Mouse (Mus musculus) left cerebral cortex, postnatal 14 days (tissue): ENCODE measurements around the gene Lmo1. TPM values are rescaled to one million over a fixed set of nuclear protein-coding genes. Genes with fewer than 3 reads are reported as not detected.
A peak's percentile ranks its signal among the peaks of the same experiment; 100 is the strongest.

Source experiments
- DNase-seq, 2 experiments: peaks; one replicate each; pipeline ENCODE4 v3.0.0; 2021 to 2022; ENCODE audit warnings: low spot score in 2 of 2, mixed read lengths in 1 of 2
- intact Hi-C: fragments of 180-260 bp; cut with DNase I; formaldehyde crosslinking; loops from one replicate; pipeline ENCODE4 v1.15.1; 2025
- total RNA-seq, 2 experiments: library from RNA; stranded (reverse); gene quantifications; 2 replicates each; pipeline ENCODE4 v1.2.3; 2021

The Lmo1 gene
- total RNA-seq, 2 experiments from 2014 or later: 14.6 to 17.5 TPM

DNA sequence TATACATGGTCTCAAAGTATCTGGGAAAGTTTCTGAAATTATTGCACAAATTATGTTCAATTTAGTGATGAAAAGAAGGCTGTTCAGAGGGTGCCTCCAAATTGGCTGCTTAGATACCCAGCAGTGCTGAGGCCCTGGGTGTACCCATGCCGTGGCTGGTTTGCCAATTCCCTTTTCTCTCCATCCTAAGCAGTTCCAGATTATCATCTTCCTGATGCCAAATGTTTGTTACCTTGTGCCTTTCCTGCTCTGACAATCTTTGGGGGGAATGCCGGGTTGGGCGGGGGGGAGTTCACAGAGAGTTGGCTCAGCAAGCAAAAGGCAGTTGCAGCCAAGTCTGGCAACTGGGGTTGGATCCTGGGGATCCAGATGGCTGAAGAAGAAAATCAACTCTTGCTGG is 1.7 kb upstream of the Lmo1 start:
- intact Hi-C loops: no loop called here
- no peak for DNase-seq

DNA sequence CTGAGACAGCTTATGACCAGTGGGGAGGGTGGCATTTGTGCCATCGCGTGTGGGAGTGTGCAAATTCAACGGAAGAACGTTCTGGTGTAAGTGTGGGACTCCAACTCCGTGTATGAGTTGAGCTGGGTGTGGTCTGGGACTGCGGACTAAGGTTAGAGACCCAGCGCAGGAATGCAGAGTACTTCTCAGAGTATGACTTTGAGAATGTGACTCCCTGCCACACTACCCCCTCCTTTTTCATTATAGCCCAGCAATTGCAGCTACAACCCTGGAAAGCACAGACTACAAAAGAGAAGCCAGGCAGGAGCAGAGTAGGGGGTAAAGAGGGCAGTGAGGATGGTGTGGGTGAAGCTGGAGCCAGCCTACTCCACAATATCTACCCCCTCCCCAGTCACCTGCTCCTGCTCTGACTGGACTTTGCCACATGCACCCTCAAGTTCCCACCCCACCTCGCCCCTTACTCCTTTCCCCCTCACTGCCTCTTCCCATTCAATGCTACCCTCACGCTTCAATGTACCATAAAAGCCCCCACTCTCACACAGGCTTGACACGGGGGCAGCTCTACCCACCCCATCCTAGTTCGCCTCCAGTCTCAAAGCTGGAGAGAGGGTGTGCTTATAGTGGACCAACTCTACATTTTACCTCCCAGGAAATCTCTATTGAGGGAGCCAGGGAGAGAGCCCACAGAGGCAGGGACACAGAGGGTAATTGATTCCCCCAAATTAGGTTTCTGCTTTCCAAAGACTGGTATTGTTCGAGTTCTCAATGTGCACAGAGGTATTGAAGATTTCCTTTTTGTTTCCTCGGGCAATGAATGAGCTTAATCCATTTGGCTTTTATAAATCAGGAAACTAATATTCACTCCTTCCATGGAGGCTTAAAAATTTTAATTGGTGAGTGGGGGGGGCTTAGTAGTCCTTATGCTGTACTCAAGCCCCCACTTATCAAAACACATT is 941 bp upstream of the Lmo1 start:
- intact Hi-C loops: no loop called here
- DNase-seq: no peak

DNA sequence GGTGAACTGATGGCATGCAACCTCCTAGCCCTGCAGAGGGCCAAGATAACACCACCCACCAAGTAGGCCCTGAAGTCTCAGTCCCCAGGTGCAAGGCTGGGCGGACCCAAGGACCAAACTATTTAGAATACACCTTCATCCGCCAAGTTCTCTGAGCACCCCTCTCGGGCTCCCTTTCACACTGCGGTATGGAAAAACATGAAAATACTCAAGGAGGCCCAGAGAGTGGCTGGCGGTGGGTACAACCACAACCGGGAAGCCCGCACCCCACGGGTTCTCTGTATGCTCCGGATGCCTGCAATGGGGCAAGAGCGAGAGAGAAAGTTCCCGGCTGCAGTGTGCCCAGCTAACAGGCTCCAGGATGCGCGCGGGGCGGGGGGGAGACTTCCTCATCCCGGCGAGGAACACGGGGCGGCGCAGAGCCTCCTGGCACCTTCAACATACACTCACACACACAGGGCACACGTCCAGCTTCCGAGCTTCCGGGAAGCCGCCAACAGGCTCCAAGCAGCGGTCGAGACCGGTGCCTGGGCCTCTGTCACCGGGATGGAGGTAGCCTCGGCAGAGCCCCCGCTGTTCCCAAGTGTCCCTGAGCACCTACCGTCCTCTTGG is 564 bp downstream of the Lmo1 start:
- intact Hi-C loops: loop anchor here (5.0 kb wide), 1 partner anchor 77 kb away; no protein-coding TSS in a partner anchor

DNA sequence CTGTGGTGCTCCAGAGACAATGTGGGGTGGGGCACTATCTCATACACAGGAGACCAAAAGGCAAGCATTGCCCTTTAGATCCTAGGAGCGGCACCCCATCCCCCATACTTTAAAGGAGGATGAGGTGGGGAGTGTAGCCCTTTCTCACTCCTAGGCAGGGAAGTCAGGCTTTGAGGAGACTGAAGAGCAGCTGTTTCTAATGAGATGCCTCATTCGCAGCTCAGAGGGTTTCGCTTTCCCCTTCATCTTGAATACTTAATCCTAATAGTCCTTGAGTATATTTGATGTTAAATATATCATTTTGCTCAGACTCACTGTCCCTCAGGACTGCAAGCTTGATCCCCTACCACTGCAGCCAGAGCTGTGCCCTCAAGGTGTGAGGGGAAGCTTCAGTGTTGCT is 3.1 kb downstream of the Lmo1 start:
- no peak for DNase-seq
- intact Hi-C loops: loop anchor here (2.0 to 5.0 kb wide), 2 partner anchors 31 to 75 kb away; no protein-coding TSS in a partner anchor

More for the DNA sequence above, 564 bp downstream of the Lmo1 start:
- peak; percentile 41 to 57 for DNase-seq

DNA sequence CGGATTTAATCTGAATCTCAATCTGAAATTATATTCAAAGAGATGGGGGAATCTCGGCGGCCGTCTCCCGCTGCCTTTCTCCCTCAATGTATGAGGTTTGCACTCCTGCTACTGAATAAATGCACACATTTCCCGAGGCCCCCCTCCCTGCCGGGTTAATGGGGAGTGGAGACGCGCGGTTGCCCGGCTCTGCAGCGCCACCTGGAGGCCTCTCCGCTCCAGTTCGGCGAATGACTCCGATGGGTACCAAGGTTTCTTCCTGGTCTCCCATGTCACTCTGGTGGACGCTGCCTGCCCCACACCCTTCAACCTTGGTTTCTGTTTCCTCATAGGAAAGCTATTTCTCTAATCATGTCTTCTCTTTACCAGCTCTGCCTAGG is 4.6 kb downstream of the Lmo1 start:
- intact Hi-C loops: loop anchor here (2.0 to 5.0 kb wide), 2 partner anchors 30 to 73 kb away; no protein-coding TSS in a partner anchor
- DNase-seq: peak; percentile 88 to 94

DNA sequence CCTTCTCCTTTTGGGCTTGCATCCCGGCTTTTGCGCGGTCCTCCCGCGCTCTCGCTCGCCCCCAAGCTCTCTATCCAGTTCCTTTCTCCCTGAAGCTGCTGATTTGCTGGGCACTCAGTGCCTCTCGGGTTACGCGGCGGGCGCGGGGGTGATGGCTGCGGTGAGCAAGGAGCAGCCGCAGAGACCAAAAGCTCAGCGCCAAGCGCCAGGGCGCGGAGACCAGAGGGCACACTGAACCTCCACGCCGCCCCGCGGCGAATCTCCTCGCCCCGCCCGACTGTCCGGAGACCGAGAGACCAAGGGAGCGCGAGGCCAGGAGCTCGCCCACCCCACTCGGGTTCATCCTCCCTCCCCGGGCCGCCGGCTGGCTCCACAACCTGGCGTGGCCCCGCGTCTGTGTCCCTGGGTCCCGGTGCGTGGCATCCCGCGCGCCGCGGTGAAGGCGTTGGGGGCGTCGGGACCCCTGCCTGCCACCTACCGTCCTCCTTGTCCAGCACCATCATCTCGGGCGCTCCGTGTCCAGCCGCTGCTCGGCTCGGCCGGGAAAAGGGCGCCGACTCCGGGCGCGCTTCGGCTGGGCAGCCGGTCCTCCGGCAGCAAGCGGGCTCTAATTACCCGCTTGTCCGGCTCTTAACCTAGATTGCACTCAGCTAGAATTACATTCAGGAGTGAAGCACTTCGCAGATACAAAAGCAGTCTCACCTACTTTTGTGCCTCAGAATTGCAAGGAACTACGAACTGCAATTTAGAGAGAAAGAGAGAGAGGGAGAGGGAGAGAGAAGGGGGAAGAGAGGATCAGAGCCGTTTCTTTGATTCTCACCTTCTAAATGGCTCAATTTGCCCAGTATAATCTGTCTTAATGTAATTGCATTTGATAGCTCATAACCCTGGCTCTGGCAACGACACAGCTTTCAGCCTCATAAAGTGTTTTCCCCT is 5.2 kb downstream of the Lmo1 start:
- peak in 1 of 2 experiments; percentile 26 for DNase-seq
- intact Hi-C loops: loop anchor here (2.0 to 5.0 kb wide), 2 partner anchors 29 to 72 kb away; no protein-coding TSS in a partner anchor

DNA sequence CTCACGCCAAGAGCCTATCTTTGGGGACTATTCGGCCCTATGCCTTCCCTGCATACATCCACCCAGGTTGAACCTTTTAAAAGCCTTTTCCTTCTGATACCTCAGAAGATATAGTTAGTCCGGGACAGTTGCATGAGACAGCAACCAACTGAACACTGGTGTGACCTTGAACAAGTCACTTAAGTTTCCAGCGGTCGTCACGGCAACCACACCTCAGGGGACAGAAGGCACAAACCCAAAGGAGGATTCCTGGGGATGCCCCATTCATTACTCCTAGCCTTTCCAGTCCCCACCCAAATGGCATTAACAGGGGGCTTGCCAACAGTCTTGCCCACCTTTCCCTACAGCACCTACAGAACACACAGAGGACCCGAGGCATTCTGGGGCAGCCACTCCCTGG is 6.3 kb downstream of the Lmo1 start:
- intact Hi-C loops: no loop called here
- no peak for DNase-seq

DNA sequence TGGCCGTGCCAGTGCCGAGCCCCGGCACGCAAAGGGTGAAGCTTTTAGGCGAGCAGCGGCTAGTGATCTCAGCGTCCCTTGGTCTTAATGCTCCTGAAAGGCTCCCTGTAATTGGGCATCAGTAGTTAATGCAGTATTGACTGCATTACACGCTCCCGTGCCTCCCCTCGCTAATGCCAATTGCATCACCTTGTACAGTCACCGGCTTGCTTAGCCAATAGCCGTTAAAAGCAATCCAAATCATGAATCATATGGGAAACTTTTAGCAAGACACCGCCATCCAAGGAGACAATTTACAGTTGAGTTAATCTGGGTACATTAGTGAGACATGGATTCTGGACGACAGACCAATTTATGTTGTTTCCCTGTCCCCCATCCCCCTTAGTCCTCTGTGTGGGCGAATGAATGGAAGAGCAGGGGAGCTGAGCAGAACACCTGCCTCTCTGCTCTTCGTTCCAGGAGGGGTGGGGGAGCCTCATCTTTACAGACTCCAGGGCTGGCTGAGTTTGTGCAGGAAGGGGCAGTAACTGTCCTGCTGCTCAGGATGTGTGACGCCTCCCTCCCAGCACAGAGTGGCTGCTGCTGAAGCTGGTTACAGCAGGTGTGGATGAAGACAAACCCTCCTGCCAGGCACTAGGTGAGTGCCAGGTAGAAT is 8.9 kb downstream of the Lmo1 start:
- no peak for DNase-seq
- intact Hi-C loops: no loop called here

DNA sequence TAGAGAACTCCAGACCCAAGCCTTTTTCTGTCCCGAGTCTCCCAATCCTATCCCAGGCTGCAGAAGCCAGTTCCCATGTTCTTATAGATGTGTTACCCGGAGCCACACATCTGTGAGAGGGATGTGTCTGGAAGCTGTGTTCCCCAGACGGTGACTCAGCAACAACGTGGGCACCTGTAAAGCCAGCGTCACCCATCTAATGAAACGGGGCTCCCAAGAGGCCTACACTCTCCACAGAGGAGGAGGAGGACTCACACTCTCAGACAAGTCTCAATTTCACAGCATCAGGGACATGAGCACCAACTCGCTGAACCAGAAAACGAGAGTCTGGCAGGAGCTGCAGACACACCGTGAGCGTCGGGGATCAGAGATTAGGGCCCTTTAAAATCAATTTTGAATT is 20.7 kb downstream of the Lmo1 start:
- DNase-seq: no peak
- intact Hi-C loops: no loop called here

DNA sequence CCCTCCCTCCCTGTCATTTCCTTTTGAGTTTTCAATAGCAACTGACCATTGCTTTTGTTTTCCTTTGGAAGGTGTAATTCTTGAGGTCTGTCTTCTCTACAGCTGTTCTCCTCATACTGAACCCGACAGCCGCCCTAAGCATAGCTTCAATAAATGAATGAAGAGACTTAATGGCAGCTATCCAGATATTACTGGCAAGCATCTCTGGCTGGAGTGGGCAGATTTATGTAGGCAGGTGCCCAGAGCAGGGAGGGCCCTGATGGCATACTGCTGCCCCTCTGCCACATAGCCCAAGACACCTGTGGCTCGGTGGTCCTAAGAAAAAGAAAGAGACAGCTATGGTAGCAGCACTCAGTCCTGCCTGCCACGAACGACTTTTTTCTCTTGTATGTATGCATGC is 21.5 kb downstream of the Lmo1 start:
- intact Hi-C loops: no loop called here
- no peak for DNase-seq

DNA sequence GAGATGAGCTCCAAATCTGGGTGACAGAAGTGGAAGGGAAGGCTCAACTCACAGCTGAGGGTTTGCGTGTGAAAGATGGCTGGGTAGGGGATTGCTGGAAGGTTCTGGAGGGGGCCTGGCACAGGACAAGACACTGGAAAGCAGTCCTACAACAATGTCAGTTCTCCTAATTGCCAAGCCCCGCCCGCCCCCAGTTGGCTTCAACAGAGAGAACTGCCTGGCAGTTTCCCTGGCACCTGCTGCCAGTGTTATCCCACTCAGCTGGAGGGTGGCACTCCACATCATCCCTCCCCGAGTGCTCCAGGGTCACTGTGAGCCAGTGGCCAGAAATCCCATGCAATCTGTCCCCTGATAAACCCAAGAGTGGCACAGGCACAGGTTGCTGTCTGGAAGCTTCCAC is 23.9 kb downstream of the Lmo1 start:
- intact Hi-C loops: no loop called here
- peak in 1 of 2 experiments; percentile 30 for DNase-seq

DNA sequence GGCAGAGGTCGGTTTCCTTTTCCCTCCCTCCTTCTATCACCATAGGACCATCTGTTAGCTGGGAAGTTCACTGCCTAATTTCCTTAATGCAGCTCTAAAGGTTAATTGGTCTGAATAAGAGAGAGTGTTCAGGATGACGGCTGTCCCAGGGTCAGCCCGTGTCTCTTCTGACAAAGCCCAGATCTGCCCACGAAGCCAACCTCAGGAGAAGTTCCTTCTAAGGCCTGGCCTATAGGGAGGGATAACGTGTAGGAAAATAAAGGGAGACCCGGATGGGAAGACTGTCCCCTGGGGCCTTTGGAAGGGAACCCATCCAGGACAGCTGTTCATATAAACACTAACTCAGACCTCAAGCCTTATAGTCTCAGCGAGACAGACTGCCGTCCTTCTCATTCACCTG is 29.8 kb downstream of the Lmo1 start:
- no peak for DNase-seq
- intact Hi-C loops: no loop called here

DNA sequence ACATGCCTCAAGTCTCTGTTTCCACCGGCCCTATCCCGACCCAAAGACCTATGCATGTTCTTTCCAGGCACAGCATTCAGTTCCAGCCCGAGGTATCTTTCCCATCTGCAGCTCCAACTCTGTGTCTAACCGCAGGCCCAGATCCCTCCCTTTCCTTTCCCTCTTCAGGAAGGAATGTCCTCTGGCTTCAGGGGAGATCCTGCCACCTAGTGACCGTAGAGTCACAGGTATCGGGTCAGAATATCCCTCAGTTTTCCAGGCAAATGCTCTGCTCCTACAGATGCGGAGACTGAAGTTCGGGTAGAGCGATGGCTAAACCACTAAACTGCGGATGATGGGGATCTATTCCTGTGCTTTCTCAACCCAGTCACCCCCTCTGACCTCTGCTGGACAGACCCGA is 30.3 kb downstream of the Lmo1 start:
- intact Hi-C loops: no loop called here
- DNase-seq: no peak

DNA sequence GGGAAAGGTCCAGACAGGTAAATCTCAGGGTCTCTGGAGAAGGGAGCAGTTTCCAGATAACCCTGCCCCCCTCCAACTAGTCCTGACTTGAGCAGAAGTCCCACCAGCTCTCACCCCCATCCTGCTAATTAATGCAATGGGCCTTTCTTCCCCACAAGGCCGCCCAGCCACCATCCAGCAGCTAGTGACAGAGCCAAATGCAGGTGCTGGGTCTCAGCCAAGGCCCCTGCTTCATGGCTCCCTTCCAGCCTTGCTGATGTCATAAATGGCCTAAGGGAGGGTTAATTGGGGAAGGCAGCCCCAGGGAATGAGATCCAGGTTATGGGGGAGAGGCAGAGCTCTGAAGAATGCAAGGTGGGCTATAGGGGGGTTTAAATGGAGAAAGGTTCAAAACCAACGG is 32.4 kb downstream of the Lmo1 start:
- intact Hi-C loops: no loop called here
- no peak for DNase-seq

DNA sequence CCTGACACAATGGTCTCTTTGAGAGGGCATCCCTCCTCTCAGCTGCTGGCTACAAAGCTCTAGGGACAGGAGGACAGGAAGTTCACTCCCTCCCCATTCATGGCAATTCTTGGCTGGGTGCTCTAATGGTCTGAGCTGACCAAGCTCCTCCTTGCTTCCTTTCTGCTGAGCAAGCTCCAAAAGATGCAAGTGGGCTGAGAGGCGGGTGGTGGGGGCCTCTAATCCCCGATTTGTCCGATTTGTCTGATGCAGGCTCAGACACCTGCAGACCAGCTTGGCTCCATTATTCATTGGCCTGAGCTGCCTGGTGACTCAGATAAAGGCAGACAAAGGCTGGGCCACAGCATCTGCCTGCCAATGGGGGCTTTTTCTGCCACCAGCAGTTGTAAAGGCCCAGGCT is 33.3 kb downstream of the Lmo1 start:
- intact Hi-C loops: loop anchor here (2.0 kb wide), 1 partner anchor 29 kb away; no protein-coding TSS in a partner anchor
- no peak for DNase-seq

DNA sequence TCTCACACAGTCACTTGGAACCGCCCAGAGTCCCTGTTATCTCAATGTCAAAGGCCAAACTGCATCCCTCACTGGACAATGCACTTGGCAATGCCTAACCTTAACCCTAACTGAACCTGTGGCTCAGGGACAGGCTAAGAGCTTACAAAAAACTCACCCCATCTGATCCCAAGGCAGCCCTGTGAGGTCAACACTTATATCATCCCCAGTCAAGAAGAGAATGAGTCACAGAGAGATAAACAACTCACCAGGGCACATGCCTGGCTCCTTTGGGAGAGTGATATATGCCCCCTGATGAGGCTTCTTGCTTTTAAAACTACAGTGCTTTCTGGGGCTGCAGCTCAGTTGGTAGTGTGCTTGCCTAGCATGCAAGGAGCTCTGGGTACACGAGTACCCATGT is 34.0 kb downstream of the Lmo1 start:
- intact Hi-C loops: loop anchor here (2.0 kb wide), 1 partner anchor 30 kb away; no protein-coding TSS in a partner anchor
- DNase-seq: no peak

DNA sequence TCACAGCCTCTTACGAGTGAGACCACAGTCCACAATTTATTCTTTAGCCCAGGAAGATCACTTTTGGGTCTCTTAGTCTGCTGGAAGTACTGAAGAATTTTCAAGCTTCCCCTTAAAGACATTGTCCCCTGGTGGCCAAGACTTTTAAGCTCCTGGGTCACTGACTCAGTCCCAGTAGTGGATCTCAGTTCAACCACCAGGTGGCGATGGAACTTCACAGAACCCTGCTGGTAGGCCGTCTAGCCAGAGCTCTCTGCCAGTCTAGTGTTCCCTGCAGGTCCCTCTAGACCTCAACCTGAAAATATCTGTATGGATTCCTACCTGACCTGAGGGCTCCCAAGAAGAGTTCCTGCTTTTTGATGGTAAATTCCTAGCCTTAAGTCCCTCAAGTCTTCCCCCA is 35.6 kb downstream of the Lmo1 start:
- intact Hi-C loops: loop anchor here (1.0 to 2.0 kb wide), 2 partner anchors 79 to 285 kb away; no protein-coding TSS in a partner anchor
- peak; percentile 92 to 93 for DNase-seq

DNA sequence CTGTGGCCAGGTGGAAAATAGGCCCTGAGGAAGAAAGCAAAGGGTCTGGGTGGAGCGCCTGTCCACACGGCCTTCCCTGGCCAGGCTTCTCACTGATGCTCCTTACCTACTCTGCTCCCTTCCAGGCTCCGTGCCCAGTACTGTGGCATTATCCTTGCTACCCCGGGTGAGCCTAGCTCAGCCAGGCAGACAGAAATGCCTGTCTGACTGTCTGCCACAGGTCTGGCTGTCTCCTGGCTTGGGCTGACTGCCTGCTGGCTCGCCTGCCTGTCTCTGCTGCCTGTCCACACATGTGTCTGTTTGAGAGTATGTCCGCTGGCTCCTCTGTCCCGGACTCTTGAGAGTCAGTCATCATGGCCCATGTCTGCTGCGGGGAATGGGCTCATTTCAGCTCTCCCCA is 37.6 kb downstream of the Lmo1 start:
- intact Hi-C loops: no loop called here
- DNase-seq: no peak

DNA sequence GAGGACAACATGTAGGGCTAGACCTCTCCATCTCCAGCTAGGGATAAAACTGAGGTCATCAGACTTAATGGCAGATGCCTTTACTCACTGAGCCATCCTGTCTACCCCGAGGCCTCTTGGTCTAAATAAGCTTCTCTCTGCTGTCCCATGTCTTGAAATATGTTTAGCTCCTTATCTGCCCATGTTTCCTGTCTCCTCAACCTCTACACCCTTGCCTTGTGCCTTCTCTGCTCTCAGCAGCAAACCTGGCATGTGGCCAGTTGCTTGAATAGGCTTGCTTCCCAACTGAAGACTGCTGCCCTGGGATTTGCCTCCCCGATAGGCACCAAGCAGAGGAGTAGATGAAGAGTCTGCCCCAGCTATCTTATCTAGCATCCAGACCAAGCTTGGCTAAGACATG is 43.4 kb downstream of the Lmo1 start:
- intact Hi-C loops: no loop called here
- no peak for DNase-seq
